Mouse (Mus musculus) cerebellum, adult 11-12 months (tissue): ENCODE measurements at regions not wholly inside any gene's neighbourhood (a gene's known extent, or its start where the extent isn't known, plus 50 kb on each side); places are given as distances from the start of the nearest gene placed in this dataset.
"Not testable (repeated sequence)": the region's sequence is repeated elsewhere in the genome, so short reads cannot be mapped to it uniquely, and the experiment has no call there.

Source experiments
- DNase-seq: peaks from one replicate; pipeline ENCODE4 v3.0.0; 2022

DNA sequence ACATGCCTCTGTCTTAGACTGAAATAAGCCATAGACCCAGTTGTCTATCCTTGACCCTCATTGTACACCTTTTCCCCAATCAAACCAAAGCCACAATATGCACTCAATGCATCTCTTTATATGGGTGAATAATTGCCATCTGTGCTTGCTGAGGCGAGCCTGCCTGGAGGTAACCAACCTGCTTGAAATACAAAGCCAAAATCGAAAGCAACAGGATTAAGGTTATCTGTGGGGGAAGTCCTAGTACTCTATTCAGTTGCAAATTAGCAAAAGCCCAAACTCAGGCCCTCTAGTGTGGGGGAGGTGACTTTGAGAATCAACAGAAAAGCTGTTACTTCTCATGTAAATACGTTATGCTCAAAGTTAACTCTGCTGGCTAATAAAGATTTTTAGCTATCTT, 246.2 kb upstream of the Fundc1 start:
- DNase-seq, result peak; percentile 9

- DNase-seq, result no peak
These were observed 245.5 kb upstream of the Fundc1 start for GRCm38 (mm10) chrX:17817651-17818050.

DNA sequence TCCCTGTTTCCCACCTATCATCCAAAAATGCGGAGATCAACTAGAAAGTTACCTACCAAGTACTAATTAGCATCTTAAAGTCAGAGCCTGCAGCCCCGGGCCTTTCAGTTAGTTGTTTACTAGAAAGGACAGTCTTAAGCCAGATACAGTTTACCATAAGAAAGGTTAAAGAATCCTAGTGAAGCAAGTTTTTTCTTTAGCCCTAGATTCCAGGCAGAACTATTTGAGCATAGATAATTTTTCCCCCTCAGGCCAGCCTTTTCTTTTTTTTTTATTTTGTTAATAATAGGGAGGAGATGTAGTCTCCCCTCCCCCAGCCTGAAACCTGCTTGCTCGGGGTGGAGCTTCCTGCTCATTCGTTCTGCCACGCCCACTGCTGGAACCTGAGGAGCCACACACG, 215.9 kb upstream of the Fundc1 start:
- DNase-seq, result not testable (repeated sequence)

- no peak for DNase-seq
These were observed 203.8 kb upstream of the Fundc1 start for GRCm38 (mm10) chrX:17775886-17776285.

DNA sequence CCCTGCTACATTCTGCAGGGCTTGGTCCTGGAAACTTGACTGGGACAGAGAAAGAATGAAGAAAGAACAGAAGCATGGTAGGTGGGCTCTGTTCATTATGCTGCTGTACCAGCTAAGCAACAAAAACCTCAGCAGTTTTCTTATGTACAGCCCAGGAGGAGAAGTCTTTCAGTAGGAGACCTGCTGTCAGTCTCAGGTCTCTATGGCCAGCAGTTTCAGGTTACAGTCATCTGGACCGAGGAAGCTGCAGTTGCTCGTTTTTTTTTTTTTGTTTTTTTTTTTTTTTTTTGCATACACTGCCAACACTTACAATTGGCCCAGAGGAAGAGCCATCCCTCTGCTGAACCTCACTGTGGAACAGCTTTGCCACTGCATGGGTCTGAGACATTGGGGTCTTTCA, 180.7 kb upstream of the Fundc1 start:
- no peak for DNase-seq

- no peak for DNase-seq
These were observed 179.3 kb upstream of the Fundc1 start for GRCm38 (mm10) chrX:17751466-17751865.

DNA sequence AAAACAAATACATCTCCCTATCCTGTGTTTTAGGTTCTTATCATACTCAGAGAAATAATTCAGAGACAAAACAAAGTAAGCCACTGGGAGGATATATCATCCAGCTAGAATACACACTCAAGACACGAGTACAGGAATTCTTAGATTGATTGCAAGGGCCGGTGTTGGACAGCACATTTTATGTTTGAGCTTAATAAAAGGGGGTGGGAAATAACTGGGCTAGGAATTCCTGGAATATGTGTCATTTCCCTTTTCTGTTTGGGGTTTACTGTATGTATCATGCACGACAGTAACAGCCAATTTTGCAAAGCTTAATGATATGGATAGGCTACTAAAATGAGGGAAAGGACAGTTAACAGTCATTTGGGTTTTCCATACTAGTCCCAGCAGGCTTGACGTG, 158.1 kb upstream of the Fundc1 start:
- no peak for DNase-seq

DNA sequence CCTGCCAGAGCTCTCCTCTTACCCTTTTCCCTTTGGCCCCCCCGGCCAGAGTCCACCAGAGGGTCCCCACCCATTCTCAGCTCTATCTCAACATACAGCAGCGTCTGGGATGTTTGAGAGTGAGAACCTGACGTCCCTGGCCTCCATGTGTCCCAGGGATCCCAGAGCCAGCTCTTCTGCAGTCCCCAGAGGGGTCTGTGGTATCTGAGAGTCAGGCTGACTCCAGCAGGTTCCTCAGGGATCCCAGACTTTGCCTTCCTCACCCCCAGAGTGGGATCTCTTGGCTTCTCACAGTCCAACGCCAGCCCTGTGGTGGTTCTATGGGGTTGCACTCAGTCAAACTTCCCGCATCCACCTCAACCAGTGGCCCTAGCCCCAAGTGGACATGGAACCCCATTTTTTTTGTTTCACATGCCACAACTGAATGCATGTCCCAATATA, 153.7 kb upstream of the Fundc1 start:
- DNase-seq, result peak; percentile 1

DNA sequence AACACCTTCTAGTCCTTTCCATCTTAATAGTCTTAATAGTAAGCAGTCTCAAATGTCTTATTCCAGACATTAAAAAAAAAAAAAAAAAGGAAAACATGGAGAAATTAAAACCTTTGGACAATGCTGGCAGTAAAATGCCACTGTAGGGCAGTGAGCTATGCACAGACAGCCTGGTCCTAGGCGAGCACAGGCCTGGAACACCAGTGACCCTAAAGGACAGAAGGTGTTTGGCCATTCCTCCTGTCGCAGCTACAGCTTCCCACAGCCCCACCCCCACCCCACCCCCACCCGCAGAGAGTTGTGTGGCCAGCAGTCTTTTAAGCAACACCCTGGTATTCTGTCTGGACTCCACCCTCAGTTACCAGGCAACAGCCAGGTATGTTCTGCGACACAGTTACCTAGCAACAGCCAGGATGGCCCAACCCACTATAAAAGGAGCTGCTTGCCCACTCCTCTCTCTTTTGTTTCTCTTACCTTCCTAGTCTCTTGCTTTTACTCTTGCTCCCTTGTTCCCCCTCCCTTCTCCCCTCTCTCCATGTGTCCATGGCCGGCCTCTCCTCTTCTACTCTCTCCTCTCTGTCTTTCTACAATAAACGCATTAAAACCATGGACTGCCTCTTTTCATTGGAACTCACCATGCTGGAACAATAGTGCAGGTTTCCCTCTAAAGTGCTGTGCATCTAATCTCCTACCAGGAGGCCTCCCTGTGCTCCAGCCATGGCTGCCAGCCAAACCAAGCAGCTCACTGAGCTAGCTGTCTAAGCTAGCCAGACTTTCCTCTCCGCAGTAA, 153.1 kb upstream of the Fundc1 start:
- DNase-seq, result peak; percentile 11

DNA sequence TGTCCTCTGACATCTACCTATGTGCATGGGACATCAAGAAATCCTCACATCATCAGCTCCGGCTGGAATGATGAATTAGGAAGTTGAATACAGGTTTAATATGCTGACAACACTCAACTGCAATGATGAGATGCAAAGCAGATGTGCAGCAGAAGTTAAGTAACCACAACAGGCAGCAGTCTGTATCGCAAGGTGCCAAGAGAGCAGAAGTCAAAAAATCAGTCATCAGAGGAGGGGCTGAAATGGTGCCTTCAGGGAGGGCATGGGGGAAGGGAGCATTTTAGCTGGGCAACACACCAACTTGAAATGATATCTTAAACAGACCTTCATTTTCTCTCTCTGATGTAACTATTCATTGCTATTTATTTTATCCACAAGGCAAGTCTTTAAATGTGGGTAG, 152.3 kb upstream of the Fundc1 start:
- DNase-seq, result no peak

- DNase-seq, result not testable (repeated sequence)
These were observed 149.9 kb upstream of the Fundc1 start for GRCm38 (mm10) chrX:17721866-17722625.

DNA sequence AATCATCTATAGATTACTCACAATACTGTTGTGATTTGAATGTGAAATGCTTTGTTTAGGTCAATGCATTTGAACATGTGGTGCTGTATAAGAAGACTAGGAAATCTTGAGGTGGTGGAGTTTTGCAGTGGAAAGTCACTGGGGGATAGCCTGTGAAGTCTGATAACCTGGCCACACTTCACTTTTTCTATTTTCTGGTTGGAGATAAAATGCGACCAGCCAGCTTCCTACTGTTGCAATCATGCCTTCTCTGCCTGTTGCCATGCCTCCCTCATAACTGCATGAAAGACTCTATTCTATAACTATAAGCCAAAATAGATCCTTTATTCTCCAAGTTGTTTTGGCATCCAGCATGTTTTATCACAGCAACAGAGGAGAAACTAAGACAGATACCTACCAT, 142.4 kb upstream of the Fundc1 start:
- no peak for DNase-seq

GRCm38 (mm10) chrX:17712919-17713318, 140.8 kb upstream of the Fundc1 start:
- DNase-seq, result no peak

DNA sequence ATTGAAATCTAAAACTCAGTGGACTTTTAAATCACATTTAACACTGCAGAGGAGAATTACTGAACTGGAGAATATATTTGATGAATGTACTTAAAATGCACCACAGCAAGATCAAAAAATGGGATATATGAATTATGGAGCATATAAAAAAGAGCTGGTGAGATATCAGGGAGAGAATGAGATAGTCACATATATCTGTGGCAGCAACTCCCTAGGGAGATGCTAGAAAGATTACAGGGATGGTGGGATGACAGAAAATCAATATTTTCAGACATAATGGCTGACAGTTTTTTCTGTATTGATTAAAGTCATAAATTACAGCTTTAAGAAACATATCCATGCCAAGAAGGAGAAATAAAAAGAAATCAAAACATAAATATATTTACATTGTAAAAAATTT, 140.3 kb upstream of the Fundc1 start:
- DNase-seq, result no peak
